Mouse (Mus musculus) lung, adult 2 months (tissue): Measurements from ENCODE around the gene Zfp536.

ENCODE experiments used
- CTCF ChIP-seq: fragments of 200-500 bp; IDR thresholded peaks from 2 replicates; pipeline ENCODE4 v1.5.1; 2011; ENCODE audit warnings: mild to moderate bottlenecking, low read length, control low read depth; ENCODE audit not compliant: insufficient read depth
- POLR2A ChIP-seq: fragments of 200-500 bp; IDR thresholded peaks from 2 replicates; pipeline ENCODE4 v1.6.1; 2011; ENCODE audit warnings: low read depth, mild to moderate bottlenecking, control low read depth, low read length, borderline replicate concordance; ENCODE audit errors: extremely low read depth

DNA sequence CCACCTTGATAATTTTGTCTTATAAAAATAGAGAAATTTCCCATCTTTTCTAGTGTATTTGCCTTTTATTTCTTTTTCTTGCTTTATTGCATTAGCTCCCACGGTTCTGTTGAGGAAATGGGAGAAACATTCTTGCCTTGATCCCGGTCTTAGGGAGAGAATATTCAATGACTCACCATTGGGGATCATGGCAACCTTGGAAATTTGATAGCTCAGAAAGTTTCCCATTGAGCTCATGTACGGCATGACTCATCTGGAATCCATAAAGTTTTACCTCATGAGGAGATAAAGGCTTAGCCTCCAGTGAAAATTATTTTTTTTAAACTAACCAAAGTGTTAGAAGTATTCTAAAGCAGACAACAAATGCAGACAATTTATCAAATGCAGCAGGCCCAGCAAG is 27.7 kb upstream of the Zfp536 start:
- TF ChIP-seq CTCF: no peak
- no peak for TF ChIP-seq POLR2A
